Mouse (Mus musculus) hindbrain, postnatal 0 days (tissue): ENCODE measurements around the gene Armh1. TPM values are rescaled to one million over a fixed set of nuclear protein-coding genes. Genes with fewer than 3 reads are reported as not detected.
"Not testable (repeated sequence)": the region's sequence is repeated elsewhere in the genome, so short reads cannot be mapped to it uniquely, and the experiment has no call there.

Source experiments
- ATAC-seq: fragments of 200-750 bp; cut with Nextera tagmentation; 2 replicates; pipeline ENCODE4 v1.8.0; 2017; ENCODE audit warnings: mild to moderate bottlenecking, moderate TSS enrichment, moderate library complexity
- DNase-seq: peaks from one replicate; pipeline ENCODE4 v3.0.0-alpha.2; 2015; ENCODE audit warnings: low spot score
- H3K27ac ChIP-seq: fragments of 300-500 bp; sonication (generic); 2 replicates; pipeline ENCODE4 v1.5.1; 2014; ENCODE audit warnings: mild to moderate bottlenecking
- H3K27me3 ChIP-seq: fragments of 300-500 bp; sonication (generic); 2 replicates; pipeline ENCODE4 v1.6.1; 2014; ENCODE audit warnings: low read length, mixed read lengths; ENCODE audit not compliant: insufficient read depth
- H3K36me3 ChIP-seq: fragments of 300-500 bp; sonication (generic); 2 replicates; pipeline ENCODE4 v1.6.1; 2014; ENCODE audit warnings: low read length, mixed read lengths; ENCODE audit not compliant: insufficient read depth
- H3K4me1 ChIP-seq: fragments of 300-500 bp; sonication (generic); 2 replicates; pipeline ENCODE4 v1.6.1; 2014; ENCODE audit warnings: antibody characterized with exemption, low read length, mixed read lengths; ENCODE audit not compliant: insufficient read depth
- H3K4me2 ChIP-seq: fragments of 300-500 bp; sonication (generic); 2 replicates; pipeline ENCODE4 v1.6.1; 2014; ENCODE audit warnings: low read depth, mild to moderate bottlenecking, low read length, moderate library complexity, mixed read lengths
- H3K4me3 ChIP-seq: fragments of 300-500 bp; sonication (generic); 2 replicates; pipeline ENCODE4 v1.5.1; 2014; ENCODE audit warnings: low read length
- H3K9ac ChIP-seq: fragments of 300-500 bp; sonication (generic); replicated peaks from 2 replicates; pipeline ENCODE4 v1.6.1; 2014; ENCODE audit warnings: mild to moderate bottlenecking, low read length, moderate library complexity, mixed read lengths
- H3K9me3 ChIP-seq: fragments of 300-500 bp; sonication (generic); 2 replicates; pipeline ENCODE4 v1.6.1; 2016; ENCODE audit warnings: low read length, mixed read lengths
- CTCF ChIP-seq: IDR thresholded peaks from 2 replicates; pipeline ENCODE4 v1.5.1; 2016; ENCODE audit warnings: antibody characterized with exemption, control low read depth, low read depth
- WGBS: fragments of 180-500 bp; shearing (Covaris S2); extraction: QIAGEN DNeasy Blood & Tissue Kit; methylation state at CpG from one replicate; pipeline ENCODE4 v1.1.7; 2014; 5-methylcytosine and 5-hydroxymethylcytosine counted together
- polyA plus RNA-seq: library from polyadenylated mRNA; unstranded; fragments of >200 nt; fragmentation: Nextera tagmentation; extraction: Ambion mirVana; gene quantifications from 2 replicates; pipeline ENCODE4 v1.2.1, GENCODE M21; 2015
- total RNA-seq: library from RNA; depleted of rRNA; stranded (reverse); fragments of >200 nt; gene quantifications from 2 replicates; pipeline ENCODE4 v1.2.3, GENCODE M21; 2014

The Armh1 gene
- total and polyA plus RNA-seq, 2 experiments from 2014 or later = 3.0 to 3.6 TPM

DNA sequence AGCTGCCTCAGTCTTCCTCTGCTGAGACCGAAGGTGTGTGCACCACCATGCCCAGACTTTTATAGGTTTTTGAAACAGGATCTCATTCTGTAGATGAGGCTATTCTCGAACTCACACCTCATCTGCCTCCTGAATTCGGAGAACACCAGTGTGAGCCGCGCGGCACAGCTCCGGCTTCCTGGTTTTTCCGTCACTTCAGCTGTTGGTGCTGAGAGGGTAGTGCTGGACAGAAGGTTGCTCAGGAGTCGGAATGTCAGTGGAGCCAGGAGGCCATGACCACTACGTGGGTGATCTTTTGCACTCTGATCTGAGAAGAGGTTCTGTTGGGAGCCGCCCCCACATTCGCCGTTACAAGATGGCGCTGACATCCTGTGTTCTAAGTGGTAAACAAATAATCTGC, 60.1 kb downstream of the Armh1 start:
- no peak overlapping the region for H3K4me3 ChIP-seq
- no peaks in the 10 kb centered on the region for H3K9me3 ChIP-seq
- 93% methylated on average over 14 of the region's 14 CpGs for WGBS
- H3K4me1 ChIP-seq = no peaks in the 10 kb centered on the region
- DNase-seq (no peak), ATAC-seq (no peak)
- no peak overlapping the region for H3K9ac ChIP-seq
- no peak overlapping the region for H3K4me2 ChIP-seq
- no peak for TF ChIP-seq CTCF
- no peak overlapping the region for H3K27ac ChIP-seq
- H3K27me3 ChIP-seq = no peaks in the 10 kb centered on the region
- H3K36me3 ChIP-seq = no peaks in the 10 kb centered on the region

DNA sequence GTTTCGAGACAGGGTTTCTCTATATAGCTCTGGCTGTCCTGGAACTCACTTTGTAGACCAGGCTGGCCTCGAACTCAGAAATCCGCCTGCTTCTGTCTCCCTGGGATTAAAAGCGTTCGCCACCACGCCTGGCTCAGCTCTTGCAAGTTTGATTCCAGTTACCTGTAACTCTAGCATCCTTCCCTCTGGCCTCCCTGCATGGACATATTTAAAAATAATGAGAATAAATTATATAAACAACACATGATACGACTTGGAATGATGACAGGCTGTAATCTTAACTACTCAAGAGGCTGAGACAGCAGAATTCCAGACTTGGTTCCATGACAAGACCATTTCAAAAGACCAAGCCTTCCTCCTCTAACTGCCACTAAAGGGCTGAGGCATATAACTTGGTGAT, 61.3 kb downstream of the Armh1 start:
- peak overlapping the region; percentile 83 for H3K27ac ChIP-seq
- H3K27me3 ChIP-seq = no peaks in the 10 kb centered on the region
- peak; percentile 7; the same call in 1 of the 2 replicates for ATAC-seq
- no peak overlapping the region for H3K9ac ChIP-seq
- H3K9me3 ChIP-seq = no peaks in the 10 kb centered on the region
- 65% methylated on average over 7 of the region's 7 CpGs for WGBS
- TF ChIP-seq CTCF = no peak
- H3K36me3 ChIP-seq = no peaks in the 10 kb centered on the region
- H3K4me1 ChIP-seq = no peaks in the 10 kb centered on the region
- no peak overlapping the region for H3K4me2 ChIP-seq
- DNase-seq = no peak
- H3K4me3 ChIP-seq = no peak overlapping the region

DNA sequence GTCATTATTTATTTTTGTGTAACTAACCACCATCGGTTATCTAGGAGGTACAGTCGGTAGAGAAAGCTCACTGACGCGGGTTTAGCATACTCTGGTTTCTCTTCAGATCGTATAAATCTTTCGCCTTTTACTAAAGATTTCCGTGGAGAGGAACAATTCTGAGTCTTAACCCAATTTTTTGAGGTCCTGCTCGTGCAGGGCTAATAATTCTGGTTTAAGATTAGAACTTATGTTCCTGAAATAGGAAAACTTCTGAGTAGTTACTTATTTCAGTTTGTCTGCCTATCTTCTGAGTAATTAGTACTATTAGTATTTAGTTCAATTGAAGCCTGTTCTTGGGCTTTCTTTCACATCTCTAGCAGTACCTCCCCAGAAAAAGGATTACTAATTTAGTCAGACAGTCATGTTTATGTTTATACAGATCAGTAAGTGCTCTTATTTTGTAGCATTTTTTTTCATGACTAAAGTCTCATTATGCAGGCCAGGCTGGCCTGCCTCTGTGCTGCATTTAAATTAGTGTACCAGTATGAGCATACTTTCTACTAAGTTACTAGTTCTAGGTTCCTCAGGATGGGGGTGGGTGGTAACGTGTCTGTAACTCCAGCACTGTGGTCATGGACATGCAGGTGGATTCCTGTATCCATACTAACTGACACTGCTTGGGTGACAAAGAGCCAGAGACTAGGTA, 61.9 kb downstream of the Armh1 start:
- peak overlapping the region; percentile 44 for H3K4me2 ChIP-seq
- H3K9me3 ChIP-seq = no peaks in the 10 kb centered on the region
- no peaks in the 10 kb centered on the region for H3K4me1 ChIP-seq
- peak overlapping the region; percentile 49 for H3K9ac ChIP-seq
- no peaks in the 10 kb centered on the region for H3K36me3 ChIP-seq
- H3K4me3 ChIP-seq = peak overlapping the region; percentile 20
- TF ChIP-seq CTCF = no peak
- no peaks in the 10 kb centered on the region for H3K27me3 ChIP-seq
- under 1% methylated on average over 9 of the region's 9 CpGs for WGBS
- peak; percentile 94 for ATAC-seq
- H3K27ac ChIP-seq = peak overlapping the region; percentile 83
- peak; percentile 68 for DNase-seq

DNA sequence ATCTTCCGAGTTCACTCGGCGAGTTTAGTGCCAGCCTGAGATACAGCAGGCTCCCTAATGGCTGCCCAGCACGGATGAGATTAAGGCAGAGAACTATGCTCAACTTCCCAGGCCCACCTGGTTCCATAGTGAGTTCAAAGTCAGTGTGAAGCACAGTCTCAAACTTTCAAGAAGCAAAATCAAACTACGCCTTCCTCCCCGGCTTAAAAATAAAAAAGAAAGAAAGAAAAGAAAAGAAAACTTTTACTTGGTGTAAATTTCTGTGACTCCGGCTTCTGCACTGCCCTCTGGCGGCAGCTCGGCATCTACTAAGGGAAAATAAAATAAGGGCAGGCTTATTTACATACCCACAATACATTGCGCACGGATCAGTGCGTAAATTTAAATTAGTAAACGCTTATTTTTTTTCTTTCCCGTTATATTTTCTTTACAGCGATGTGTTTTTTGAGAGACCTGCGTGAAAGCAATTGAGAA, 62.5 kb downstream of the Armh1 start:
- H3K4me2 ChIP-seq = peak overlapping the region; percentile 44
- no peaks in the 10 kb centered on the region for H3K36me3 ChIP-seq
- no peaks in the 10 kb centered on the region for H3K9me3 ChIP-seq
- WGBS = under 1% methylated on average over 16 of the region's 16 CpGs
- H3K9ac ChIP-seq = peak overlapping the region; percentile 49
- no peaks in the 10 kb centered on the region for H3K27me3 ChIP-seq
- ATAC-seq = peak; percentile 76
- TF ChIP-seq CTCF = peak; percentile 81
- H3K27ac ChIP-seq = peak overlapping the region; percentile 83
- peak; percentile 94 for DNase-seq
- H3K4me3 ChIP-seq = peak overlapping the region; percentile 20
- H3K4me1 ChIP-seq = no peaks in the 10 kb centered on the region

DNA sequence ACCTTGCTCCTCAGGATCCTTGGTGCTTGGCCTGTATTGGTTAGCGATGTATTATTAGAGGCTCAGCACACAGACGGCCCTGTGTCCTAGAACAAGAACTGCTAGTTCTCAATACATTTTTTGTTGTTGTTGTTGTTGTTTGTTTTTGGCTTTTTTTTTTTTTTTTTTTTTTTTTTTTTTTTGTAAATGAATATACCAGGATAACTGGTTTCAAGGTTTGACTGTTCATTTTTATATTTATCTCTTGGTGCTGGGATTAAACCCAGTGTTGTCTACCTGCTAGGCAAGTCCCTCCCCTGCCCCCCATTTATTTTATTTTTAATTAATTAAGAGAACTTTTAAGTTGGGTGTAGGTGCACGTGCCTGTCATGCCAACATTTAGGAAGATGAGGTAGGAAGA, 63.0 kb downstream of the Armh1 start:
- Histone ChIP-seq H3K4me2 (peak overlapping the region; percentile 44), H3K9me3 (no peaks in the 10 kb centered on the region), H3K27ac (peak overlapping the region; percentile 83; the same call in 1 of the 2 replicates), H3K36me3 (no peaks in the 10 kb centered on the region), H3K4me1 (no peaks in the 10 kb centered on the region), H3K4me3 (peak overlapping the region; percentile 20; the same call in 1 of the 2 replicates), H3K9ac (peak overlapping the region; percentile 49; the same call in 1 of the 2 replicates), H3K27me3 (no peaks in the 10 kb centered on the region)
- TF ChIP-seq CTCF = no peak
- WGBS = 58% methylated on average over 3 of the region's 3 CpGs
- no peak for DNase-seq
- ATAC-seq = no peak

DNA sequence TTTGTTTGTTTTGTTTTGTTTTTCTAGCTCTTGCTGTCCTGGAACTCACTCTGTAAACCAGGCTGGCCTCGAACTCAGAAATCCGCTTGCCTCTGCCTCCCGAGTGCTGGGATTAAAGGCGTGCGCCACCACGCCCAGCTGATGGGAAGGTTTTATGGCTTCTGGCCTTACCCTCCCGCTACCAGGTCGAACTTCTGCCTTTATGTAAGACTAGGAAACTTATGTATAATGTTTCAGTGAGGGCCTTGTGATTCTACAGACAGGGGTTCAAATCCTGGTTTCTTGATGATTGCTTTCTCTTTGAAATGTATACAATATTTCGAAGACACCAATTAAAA, 69.2 kb downstream of the Armh1 start:
- H3K9me3 ChIP-seq, H3K36me3 ChIP-seq, H3K4me1 ChIP-seq, H3K27me3 ChIP-seq, DNase-seq: not testable (repeated sequence)
- H3K27ac ChIP-seq = peak overlapping the region; percentile 68; the same call in 1 of the 2 replicates
- ATAC-seq = peak; percentile 66
- peak overlapping the region; percentile 91 for H3K4me2 ChIP-seq
- peak overlapping the region; percentile 43; the same call in 1 of the 2 replicates for H3K9ac ChIP-seq
- H3K4me3 ChIP-seq = peak overlapping the region; percentile 59
- WGBS = 14% methylated on average over 9 of the region's 9 CpGs
